Mouse (Mus musculus): ENCODE data around the gene Tusc2.

The Tusc2 gene

DNA sequence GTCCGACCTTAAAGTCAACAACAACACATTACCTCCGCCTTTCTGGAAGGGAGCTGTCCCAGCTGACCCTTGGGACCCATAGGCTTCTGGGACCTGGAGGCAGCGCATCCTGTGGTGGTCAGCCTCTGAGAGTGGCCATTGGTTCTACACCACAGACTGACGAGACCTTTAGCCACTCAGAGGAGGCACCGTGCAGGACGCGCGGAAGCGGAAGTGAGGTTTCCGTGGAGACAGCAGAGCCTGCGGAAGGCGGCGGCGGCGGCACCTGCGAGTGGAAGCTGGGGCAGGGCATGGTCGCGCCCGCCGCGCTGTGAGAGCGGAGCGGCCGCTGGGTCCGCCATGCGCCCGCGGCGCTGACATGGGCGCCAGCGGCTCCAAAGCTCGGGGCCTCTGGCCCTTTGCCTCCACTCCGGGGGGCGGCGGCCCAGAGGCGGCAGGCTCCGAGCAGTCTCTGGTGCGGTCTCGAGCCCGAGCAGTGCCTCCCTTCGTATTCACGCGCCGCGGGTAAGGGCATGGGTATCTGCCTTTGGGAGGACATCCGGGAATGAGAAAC, at the start of gene Tusc2:
TSS of gene Tusc2 (plus strand) at position 227 of the 553 bp plus-strand sequence.
- DNase-seq (ENCODE audit: extremely low spot score, low spot score) = peak; percentile 94

DNA sequence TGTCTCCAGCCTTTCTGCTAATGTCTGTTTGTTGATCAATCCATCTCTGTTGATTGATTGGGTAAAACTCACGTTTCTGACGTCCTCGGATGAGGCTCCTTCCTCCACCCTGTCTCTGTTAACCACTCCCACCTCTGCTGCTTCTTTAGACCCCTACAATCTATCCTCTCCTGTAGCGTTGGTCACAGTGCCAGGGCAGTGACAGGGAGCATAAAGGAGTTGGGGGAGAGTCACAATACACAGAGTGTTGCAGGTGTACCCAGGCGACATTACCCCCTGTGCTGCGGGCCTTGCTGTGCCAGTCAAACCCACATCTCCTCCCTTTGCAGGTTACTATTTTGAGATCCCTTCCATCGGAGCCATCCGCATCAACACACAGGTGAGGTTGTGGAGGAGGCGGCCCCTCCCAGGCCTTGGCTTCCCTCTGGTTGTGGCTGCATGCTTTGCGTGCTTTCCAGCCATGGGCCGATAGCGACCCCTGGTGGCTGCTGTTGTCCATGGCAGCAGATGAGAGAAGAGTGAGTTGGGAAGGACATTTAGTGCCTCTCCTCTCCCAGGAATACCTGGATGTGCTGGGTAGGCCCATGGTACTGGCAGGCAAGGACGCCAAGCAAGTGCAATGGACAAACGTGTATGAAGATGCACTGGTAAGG, 48.6 kb upstream of the Tusc2 start:
- DNase-seq (ENCODE audit: extremely low spot score, low spot score) = peak; percentile 93

DNA sequence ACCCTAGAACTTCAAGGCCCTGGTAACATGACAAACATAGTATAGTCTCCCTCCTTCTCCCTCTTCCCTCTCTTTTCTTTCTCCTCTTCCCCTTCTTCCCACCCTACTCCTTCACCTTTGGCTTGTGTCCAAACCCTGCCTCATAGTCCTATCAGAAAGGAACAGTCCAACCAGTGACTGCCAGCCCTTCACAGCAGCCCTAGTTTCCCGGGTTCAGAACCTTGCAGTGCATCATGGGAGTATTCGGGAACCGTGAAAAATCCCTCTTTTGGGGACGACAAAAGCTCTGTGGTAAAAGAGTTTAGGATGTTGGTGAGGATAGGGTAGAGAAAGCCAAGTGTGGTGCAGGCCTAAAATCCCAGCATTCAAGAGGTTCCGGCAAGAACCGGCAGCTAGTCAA, 42.7 kb upstream of the Tusc2 start:
- DNase-seq (ENCODE audit: extremely low spot score, low spot score) = no peak

DNA sequence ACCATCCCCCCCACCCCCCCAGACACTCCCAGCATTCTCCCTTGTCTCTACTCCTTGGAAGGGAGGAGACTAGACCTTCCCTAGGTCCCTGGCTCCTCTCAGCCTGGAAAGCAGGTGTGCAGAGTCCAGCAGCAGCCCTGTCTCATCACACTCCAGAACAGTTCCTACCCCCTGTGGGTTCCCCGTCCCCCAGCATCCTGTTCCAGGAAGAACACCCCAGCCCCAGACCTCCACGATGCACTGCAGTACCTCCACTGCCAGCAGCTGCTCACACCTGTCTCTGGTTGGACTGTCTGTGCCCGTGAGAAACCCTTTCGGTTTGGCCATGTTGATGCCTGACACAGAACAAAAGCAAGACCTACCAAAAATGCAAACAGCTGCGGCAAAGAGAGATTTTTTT, 41.9 kb upstream of the Tusc2 start:
- DNase-seq (ENCODE audit: extremely low spot score, low spot score) = no peak

DNA sequence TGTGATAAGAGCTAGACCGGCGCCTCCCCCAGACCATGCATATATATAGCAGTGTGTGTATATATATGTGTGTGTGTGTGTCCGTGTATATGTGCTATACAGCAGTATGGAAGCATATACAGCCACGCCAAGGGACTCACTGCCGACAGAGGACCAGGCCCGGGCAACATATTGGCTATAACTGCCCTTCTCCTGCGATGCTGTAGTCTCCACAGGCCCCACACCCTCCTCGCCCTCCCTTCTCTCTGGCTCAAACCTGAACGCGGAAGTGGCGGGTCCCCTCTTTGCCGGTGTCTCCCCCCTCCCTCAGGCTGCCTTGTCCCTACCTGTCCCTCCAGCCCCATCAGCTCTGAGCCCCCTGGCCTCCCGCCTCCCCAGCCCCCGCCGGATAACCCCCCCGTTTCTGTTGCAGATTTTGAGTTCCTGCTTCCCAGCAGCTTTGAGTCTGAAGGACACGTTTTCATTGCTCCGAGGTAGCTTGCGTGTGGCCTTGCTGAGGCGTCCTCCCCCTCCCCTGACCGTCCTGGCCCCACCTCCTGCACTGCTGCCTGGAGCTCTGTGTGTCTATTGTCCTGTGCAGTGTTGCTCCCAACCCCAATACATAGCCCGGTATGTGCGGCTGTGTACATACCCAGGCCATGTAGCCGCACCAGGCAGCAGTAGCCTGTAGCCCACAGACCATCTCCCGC, 41.2 kb upstream of the Tusc2 start:
- no peak for DNase-seq (ENCODE audit: extremely low spot score, low spot score)

DNA sequence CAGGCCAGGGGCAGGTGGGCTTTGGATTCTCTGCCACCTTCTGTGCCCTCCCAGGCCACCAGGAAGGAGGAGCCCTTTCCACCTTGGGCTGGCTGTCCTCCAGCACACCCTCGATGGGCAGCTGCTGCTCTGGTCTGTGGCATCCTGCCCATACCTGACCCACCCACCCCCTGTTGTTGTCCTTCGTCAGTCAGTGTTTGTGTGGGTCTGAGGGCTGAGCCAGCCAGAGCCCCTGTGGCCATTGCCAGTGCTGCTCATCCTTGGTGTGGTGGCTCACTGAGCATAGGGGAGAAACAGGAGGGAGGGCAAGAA, 40.7 kb upstream of the Tusc2 start:
- DNase-seq (ENCODE audit: extremely low spot score, low spot score) = no peak

DNA sequence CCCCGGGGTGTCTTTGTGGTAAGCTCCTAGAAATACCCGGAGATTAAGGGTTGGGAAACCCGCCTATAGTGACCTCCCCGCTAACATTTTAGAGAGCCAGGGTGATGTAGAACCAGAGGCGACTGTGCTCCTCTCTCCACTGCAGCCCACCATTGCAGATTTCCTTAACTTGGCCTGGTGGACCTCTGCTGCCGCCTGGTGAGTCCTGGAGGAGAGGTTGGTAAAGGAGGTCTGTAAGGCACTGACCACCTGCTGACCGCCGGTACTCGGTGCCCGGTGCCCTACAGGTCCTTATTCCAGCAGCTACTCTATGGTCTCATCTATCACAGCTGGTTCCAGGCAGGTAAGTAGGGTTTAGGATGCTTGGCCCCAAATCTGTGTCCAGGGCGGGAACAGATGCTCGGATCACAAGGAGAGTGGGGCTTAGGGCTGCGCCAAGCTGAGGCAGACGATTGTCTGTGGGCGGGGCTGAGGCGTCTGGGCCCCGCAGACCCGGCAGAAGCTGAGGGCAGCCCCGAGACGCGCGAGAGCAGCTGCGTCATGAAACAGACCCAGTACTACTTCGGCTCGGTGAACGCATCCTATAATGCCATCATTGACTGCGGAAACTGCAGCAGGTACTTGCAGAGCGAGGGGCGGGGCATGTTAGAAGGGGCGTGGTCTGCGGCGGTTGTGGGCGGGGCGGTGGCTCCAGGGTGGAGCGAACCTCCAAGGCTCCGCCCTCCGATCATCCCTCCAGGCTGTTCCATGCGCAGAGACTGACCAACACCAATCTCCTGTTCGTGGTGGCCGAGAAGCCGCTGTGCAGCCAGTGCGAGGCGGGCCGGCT, 36.6 kb upstream of the Tusc2 start:
- peak; percentile 86 for DNase-seq (ENCODE audit: extremely low spot score, low spot score)

DNA sequence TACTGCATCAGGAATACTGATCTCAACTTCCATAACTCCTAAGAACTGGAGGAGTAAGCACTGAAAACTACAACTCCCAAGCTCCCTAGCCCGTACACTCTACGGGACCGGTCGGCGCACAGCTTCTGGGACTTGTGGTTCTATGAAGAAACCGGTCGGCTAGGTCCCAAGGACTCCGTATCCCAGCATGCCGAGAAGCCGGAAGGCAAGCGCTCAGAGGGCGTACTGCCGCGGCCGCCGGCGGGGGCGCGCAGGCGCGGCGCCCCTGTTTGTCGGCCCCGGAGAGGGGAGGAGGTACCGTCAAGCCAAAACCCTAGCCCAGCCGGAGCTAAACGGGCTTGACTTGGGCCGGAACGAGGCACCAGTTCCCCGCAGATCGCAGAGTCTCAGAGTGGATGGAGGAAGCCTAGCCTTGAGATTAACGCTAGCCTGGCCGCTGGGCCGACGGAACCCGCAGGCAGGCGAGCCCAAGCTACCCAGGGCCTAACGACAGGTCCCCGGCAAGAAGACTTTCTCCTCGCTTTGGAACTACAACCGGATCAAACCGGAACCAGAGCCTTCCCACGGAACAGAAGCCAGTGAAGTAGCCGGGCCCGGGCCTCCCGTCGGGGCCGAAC, 29.2 kb upstream of the Tusc2 start, which contains the start of gene Tmem115:
TSS of gene Tmem115 (plus strand) at position 155 of the 617 bp plus-strand sequence.
- DNase-seq (ENCODE audit: extremely low spot score, low spot score) = peak; percentile 88

DNA sequence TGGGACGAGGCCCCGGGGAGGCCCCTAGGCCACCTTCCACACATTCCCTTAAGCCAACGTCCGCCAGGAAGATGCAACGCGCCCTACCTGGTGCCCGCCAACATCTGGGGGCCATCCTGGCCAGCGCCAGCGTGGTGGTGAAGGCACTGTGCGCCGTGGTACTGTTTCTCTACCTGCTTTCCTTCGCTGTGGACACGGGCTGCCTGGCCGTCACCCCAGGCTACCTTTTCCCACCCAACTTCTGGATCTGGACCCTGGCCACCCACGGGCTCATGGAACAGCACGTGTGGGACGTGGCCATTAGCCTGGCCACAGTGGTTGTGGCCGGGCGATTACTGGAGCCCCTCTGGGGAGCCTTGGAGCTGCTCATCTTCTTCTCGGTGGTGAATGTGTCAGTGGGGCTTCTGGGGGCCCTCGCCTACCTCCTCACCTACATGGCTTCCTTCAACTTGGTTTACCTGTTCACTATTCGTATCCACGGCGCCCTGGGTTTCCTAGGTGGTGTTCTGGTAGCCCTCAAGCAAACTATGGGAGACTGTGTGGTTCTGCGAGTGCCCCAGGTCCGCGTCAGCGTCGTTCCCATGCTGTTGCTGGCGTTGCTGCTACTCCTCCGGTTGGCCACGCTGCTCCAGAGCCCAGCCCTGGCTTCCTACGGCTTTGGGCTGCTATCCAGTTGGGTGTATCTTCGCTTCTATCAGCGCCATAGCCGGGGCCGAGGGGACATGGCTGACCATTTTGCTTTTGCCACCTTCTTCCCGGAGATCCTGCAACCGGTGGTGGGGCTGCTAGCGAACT, 28.4 kb upstream of the Tusc2 start:
- DNase-seq (ENCODE audit: extremely low spot score, low spot score) = peak; percentile 48

DNA sequence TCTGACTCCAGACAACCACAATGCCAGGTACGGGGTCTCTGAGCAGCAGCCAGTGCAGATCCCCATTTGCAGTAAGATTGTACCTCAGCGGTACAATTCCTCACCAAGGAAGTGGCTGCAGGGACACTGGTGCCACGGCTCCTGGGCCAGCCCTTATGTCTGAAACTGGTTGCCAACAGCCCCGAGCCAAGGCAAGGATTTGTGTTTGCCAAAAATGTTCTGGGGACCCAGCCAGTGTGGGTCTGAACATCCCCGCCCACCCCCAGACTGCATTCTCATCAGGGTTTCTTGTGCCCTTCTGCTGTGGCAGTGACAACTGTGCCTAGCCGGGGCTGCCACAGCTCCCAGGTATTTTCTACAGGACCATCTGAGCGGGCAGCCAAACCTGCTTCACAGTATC, 24.8 kb upstream of the Tusc2 start:
- no peak for DNase-seq (ENCODE audit: extremely low spot score, low spot score)

DNA sequence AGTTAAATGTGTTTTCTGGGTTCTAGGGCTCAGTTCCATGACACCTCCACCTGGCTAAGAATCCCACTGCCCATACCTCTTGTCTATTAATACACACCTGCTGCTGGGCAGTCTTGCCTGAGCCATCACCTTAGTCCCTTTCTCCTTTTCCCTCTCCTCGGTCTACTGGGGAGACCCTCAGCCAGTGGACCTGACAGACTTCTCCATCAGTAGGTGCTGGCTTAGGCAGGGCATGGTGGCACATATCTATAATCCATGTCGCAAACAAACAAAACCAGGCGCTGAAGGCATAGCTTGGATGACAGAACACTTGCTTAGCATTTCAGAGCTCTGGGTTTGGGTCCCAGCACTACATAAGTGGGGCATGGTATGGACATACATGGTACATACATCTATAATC, 24.3 kb upstream of the Tusc2 start:
- no peak for DNase-seq (ENCODE audit: extremely low spot score, low spot score)

DNA sequence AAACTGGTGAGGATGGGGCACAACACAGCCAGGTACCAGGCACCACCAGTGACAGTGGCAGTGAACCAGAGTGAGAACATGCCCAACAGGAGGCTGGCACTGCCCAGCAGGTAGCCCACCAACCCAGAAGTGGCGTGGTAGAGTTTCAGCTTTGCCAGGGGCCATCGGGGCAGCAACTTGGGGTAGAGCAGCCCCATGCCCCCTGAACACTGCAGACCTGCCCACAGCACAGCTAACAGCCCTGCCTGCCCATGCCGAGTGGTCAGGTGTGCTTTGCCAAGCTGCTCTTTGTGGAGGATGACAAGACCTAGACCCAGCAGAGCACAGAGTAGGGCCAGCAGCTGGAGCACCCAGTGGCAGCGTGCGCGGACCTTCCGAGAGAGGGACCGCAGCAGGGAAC, 23.1 kb upstream of the Tusc2 start:
- no peak for DNase-seq (ENCODE audit: extremely low spot score, low spot score)

DNA sequence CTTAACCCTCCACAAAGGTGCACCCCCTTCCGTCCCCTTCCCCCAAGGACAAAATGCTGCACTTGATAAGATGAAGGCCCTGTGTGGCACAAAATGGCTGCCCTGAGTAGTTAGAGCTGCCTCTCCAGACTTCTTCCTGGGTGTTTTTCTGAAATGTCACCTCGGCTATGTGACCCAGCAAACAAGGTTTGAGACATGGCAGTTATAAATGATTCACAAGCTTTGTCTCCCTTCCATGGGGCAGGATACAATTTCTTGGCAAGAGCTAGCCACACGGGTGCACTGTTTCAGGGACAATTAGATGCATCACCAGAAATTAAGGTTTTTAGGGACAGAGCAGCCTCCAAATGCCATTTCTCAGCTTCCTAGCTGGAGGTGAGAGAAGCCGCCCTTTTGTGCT, 22.6 kb upstream of the Tusc2 start:
- no peak for DNase-seq (ENCODE audit: extremely low spot score, low spot score)

DNA sequence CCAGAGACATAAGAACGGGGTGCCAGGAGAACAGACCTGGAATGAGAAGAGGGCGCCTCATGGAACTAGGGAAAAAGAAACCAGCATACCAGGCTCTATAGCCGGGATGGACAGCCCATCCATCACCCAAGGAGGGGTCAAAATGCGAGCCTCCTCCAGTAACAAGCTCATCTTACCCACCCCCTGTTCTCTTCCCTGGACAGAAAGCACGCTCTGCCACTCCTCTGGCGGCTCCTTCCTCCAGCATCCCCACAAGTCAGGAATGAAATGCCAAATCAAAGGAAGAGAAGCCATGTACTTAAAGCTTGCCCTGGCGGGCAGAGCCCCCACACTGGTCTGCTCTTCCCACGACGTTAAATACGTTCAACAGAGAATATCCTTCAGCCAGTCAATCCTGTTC, 22.1 kb upstream of the Tusc2 start:
- no peak for DNase-seq (ENCODE audit: extremely low spot score, low spot score)

DNA sequence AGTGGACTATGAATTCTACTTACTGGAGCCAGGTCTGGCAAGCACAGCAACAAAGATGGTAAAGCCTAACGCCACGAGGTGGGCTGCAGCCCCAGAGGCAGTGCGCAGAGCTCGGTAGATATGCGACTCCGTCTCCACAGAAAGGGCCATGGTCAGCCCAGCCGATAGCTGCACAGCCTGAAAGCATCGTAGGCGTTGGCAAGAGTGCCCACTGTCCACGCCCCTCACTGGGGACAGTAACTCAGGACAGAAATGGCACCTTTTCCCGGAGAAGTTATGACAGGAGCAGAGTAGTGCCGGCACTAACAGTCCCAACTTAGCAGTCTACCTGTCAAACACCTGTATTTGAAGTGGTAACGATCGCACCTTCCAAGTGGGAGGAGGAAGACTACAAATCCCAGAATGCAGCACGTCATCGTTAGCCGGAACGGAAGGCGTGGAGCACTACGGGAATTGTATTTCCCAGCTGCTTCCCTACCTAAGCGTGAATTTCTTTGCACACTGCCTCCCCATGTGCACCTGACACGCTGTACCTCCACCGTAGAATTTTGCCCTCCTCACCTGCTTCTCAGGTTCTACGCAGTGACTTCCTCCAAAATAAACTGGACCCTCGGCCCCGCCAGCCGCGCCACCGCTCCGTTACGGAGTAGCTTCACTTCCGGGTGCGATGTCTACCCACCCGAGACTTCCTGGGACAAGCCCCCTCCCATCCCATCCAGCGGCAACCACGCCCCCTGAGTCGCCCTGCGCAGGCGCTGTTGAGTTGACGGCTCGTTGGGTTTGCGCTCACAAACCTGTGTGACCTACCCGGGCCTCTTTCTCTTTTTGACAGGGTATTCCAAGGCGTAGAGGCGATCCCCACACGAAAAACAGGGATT, 21.3 kb upstream of the Tusc2 start, which contains the start of the genes Cyb561d2 and Nprl2:
TSS of gene Cyb561d2 (minus strand) at position 720 of the 878 bp plus-strand sequence.
TSS of gene Nprl2 (plus strand) at position 753 of the 878 bp plus-strand sequence.
- peak; percentile 95 for DNase-seq (ENCODE audit: extremely low spot score, low spot score)

DNA sequence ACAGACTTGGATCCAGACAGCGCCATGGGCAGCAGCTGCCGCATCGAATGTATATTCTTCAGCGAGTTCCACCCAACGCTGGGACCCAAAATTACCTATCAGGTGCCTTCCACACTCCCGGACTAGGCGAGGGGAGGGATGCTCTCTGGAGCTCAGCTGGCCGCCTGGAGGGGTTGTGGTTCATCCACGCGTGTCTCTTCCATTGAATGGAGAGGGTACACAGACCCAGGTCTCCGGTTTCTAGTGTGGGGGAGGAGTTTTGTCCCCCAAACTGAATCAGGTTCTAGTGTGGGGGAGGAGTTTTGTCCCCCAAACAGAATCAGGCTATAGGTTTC, 20.7 kb upstream of the Tusc2 start:
- DNase-seq (ENCODE audit: extremely low spot score, low spot score) = no peak

DNA sequence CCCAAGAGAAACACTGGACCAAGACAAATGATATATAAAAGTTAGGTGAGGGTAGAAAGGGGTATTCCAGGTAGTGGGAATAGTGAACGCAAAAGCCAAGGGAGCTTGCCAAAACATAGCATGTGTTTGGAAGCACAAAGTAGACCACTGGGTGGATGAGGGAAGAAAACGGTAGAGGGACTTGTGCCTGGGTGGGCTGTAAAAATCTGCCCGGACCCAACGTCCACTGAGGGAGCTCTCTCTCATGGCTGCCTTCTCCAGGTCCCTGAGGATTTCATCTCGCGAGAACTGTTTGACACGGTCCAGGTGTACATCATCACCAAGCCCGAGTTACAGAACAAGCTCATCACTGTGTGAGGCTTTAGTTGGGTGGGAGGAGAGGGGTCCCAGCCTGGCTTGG, 20.3 kb upstream of the Tusc2 start:
- DNase-seq (ENCODE audit: extremely low spot score, low spot score) = no peak

DNA sequence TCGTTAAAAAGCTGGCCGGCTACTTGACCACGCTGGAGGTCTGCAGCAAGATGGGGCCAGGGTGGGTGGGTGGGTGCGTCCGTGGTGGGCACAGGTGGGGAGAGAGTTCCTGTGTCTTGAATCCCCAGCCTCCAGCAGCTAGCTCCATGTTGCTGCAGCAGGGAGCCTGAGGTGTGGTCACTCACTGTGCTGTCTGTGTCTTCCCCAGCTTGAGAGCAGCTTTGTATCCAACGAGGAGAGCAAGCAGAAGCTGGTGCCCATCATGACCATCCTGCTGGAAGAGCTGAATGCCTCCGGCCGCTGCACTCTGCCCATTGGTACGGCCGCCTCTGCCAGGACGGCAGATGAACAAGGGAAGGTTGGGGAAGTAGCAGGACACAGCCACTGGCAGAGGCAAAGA, 19.8 kb upstream of the Tusc2 start:
- DNase-seq (ENCODE audit: extremely low spot score, low spot score) = no peak

DNA sequence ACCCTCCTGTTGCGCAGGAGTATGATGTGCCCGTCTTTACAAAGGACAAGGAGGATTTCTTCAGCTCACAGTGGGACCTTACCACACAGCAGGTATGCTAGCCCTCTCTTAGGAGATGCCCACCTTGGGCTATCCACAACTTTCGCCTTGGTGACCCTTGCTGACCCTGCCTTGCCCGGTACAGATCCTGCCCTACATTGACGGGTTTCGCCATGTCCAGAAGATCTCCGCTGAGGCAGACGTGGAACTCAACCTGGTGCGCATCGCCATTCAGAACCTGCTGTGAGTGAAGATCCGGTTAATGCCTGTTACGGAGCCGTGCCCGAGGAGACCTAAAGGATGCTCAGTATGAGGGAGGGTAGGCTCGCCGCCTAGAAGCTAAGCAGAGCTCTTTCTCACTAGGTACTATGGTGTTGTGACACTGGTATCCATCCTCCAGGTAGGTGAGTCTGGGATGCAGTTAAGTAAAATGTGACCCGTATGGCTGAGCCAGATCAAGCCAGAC, 18.8 kb upstream of the Tusc2 start:
- no peak for DNase-seq (ENCODE audit: extremely low spot score, low spot score)

DNA sequence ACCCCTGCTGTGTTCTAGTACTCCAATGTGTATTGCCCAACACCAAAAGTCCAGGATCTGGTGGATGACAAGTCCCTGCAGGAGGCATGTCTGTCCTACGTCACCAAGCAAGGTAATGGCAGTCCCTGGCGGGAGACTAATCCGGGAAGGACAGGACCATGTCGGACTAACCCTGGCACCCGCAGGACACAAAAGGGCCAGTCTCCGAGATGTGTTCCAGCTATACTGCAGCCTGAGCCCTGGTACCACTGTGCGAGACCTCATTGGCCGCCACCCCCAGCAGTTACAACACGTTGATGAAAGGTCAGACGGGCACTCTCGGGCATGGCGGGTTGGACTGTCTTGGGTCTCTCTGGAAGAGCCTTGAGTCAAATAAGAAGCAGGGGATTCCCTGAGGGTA, 18.3 kb upstream of the Tusc2 start:
- DNase-seq (ENCODE audit: extremely low spot score, low spot score) = no peak
